Comparison of ENCODE assay signal across 13 mouse cellular contexts in genomic region chr2:166419271-166419670, GRCm38 (mm10).
"Had no signal": no experiment of that assay in that cellular context is flagged by ENCODE, and none has a peak within 500 bp of the region (broad histone marks: within the 10 kb centered on the region; RNA-seq: fewer than 3 reads in every experiment).

No protein-coding gene starts in this region.

- H3K36me3 ChIP-seq: limb, embryonic 12.5 days; liver, embryonic 13.5 days; lung, embryonic 15.5 days; midbrain, embryonic 12.5 days had no signal

- H3K27ac ChIP-seq: left cerebral cortex, adult 2 months; limb, embryonic 12.5 days; liver, embryonic 13.5 days; lung, embryonic 15.5 days; midbrain, embryonic 12.5 days had no signal

- H3K27me3 ChIP-seq: limb, embryonic 12.5 days; liver, embryonic 13.5 days had no signal

- H3K4me2 ChIP-seq: limb, embryonic 12.5 days; liver, embryonic 13.5 days; lung, embryonic 15.5 days; midbrain, embryonic 12.5 days had no signal

- H3K4me1 ChIP-seq: liver, embryonic 13.5 days had no signal

- H3K4me3 ChIP-seq: left cerebral cortex, adult 2 months; limb, embryonic 12.5 days; liver, embryonic 13.5 days; lung, embryonic 15.5 days; midbrain, embryonic 12.5 days had no signal

- DNase-seq: kidney, adult 18-20 months; kidney, postnatal 10 days; liver; liver, embryonic 13.5 days; liver, postnatal 0 days; right cerebral cortex, postnatal 4 days; spleen, adult 18-20 months; thymus, adult 18-20 months; thymus, postnatal 14 days had no signal

- H3K9ac ChIP-seq: limb, embryonic 12.5 days; liver, embryonic 13.5 days; liver, postnatal 0 days; lung, embryonic 15.5 days; midbrain, embryonic 12.5 days had no signal

- ATAC-seq: liver, postnatal 0 days had no signal

- H3K9me3 ChIP-seq: limb, embryonic 12.5 days; liver, embryonic 13.5 days; lung, embryonic 15.5 days; midbrain, embryonic 12.5 days had no signal
